Mouse (Mus musculus) hindlimb bud, embryonic 11.5 days (tissue): Measurements from ENCODE around the gene Csnk1g1.

Experiments used
- DNase-seq: peaks from one replicate; pipeline ENCODE4 v3.0.0-alpha.2; 2012; ENCODE audit warnings: low read depth, low spot score; ENCODE audit errors: extremely low spot score

Csnk1g1 gene

DNA sequence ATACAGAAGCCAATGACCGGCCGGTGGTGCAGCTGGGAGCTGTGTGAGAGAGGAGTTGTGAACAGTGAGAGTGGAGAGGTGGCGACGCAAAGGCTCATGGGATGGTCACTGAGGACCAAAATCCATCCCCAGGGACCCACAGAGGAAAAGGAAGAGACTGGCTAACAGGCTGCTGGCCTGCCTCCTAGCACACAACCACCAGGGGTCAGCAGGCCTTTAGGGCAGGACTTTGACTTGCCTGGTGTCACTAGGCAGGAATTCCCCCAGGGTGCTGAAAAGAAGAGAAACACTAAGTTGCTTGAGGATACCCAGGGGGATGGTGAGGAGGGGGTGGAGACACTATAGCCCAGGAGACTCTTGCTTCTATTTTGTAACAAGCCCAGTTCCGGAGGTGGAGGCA is 158.8 kb downstream of the Csnk1g1 start:
- DNase-seq = no peak

DNA sequence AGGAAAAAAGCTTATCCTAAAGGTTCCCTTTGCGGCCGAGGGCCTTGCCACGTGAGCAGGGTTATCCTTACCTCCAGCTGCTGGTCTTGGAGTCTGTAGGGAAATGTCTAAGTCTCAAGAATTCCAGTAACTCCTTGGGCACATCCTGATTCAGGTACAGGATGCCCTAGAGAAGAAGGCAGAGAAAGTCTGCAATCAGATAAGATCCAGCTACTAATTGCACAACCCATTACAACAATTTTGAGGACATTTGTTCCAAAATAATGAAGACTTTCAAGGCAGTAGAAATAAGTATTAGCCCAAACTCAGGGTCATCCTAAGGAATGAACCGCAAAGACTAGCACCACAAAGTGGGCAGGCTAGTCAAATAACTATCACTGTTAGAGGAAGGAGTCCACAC is 159.3 kb downstream of the Csnk1g1 start:
- DNase-seq = no peak

DNA sequence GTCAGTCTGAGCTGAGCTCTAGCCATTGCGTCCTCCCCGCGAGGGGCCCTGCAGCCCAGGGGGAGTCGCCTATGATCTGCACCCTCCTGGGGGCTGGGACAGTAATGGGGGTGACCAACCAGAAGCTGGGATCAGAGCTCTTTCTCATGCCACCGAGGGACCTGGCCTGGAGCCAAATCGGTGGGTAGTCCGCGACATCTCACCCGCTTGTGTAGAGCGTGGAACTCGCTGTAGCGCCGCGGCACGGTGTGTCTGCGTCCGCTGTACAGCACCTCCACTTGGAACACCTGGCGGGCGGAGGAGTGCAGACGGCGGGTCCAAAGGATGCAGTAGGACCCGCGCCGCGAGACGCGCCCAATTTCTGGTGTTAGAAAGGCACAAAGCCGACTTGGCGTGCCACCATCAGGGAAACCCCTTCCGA is 160.3 kb downstream of the Csnk1g1 start:
- DNase-seq = no peak

DNA sequence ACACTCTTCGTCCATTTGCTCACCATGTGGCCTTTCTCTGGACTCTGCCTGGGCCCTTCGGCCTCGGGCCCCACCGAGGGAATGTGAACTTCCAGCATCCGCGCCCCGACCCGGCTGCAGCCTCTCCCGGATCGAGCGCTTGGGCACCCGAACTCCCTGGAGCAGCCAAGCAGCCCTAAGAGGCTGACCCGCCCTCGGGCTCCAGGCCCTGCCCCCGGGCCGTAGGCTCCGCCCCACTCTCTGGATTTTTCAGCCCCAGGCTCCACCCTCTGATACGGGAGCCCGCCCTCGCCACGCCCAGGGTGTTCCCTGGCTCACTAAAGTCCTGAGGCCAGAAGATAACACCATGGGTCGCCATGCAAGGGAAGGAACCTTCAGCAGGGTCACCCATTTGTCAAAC is 160.9 kb downstream of the Csnk1g1 start, which contains the start of gene Snx22:
Snx22 (minus strand) TSS at position 137 of the 400 bp plus-strand sequence.
- no peak for DNase-seq

DNA sequence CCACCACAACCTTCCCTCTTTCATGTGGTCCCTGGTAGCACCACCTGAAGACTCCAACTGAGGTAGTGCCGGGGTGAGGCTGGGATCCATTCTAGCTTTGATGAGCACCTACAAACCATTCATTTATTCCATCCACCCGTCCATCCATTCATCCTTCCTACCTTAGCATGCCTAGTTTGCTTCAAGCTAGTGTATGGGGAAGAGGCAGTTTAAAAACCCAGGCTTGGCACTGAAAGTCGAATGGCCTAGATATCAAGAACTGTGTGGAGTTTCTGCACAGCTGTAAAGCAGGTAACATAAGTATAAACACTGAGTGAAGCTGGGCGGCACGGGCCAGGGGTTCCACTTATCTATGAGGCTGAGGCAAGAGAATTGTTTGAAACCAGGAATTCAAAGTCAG is 161.4 kb downstream of the Csnk1g1 start:
- DNase-seq = no peak

DNA sequence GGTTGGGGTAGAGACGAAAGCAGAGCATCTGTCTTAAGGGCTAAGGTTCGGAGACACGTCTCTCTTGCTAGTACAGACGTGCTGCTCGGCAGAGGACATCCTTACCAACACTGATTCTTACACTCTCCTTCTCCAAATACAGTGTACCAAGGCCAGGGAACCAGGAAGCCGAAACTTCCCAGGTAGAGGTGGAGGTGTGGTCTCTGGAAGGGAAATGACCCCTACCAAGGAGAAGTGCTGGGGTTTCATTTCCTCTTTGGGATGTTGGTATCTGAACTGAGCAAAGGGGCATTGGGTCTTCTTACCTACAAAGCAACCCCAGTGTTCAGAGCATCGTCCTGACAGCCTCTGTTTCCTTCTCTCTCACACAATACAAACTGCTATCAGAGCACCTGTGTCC is 164.0 kb downstream of the Csnk1g1 start:
- no peak for DNase-seq

DNA sequence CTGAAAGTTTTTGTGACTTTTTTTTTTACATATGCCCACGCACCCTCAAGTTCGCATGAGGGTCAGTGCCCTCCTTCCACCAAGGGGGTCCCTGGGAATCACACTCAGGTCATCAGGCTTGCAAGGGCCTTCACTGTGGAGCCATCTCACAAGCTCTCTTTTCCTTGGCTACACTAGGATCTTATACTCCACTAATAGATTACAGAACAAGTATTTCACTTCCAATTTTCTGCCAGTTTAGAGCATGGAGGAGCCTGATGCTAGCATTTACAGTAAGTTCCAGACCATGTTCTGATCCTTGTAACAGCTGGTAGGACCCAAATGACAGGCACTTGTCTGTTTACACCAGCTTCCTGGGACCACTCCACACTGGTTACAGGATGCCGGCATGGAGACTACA is 169.3 kb downstream of the Csnk1g1 start:
- DNase-seq = no peak

DNA sequence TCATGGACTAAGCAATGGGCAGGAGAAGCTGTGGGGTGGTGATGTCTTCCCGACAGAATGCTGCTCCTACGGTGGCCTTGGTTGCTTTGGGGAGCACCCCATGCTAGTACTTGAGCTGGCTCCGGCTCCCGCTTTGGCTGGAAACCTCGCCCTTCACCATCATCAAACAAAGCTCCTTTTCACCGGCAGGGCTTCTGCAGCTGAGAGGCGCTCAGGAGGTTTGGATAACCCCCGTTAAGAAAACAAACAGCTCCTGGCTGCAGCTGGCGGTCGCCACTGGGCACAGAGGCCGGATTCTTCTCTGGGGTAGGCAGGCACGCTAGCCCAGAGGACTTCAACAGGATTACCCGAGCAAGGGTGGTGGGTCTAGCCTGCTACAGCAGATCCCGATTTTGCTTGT is 169.8 kb downstream of the Csnk1g1 start:
- no peak for DNase-seq

DNA sequence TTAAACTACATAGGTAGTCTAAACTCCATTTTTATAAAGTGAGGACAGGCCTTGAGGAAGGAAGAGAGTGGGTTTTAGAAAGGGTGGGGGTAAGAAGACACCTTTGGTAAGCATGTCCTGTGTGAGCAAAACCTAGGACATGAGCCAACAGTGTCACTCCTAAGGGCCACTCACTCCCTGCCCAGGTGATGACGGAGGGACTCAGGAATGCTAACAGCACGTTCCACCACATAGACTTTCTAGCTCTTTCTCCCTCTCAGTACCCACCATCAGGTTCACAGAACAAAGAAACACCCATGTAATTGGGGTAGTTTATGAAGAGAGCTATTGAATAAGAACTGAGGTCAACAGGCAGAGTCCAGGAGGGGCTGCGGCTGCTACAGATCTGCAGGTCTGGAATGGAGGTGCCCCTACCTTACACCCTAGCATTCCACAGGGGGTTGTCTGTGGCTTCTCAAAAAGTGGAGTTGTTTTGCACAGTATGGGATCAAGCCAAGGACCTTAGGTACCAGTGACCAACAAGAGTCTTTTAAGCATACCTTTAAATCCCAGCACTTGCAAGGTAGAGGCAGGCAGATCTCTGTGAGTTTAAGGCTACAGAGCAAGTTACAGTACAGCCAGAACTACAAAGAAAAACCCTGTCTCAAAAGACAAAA is 172.2 kb downstream of the Csnk1g1 start:
- DNase-seq = no peak

DNA sequence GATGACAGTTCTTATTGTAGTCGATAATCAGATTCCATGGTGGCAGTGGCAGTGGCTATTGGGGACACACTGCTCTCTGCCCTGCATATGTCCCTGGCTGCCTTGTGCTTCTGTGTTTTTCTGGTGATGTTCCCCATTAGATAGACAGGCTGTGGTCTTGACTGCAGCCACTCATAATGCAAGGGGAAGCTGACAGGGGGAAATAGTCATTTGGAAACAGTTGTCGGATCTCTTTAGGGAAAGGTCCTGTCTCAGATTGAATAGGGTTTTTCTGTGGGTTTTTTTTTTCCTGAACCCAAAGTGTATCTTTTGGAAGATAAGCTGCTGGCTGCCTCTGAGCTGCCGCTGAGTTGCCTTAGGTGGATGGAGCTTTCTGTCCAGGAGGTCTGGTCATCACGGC is 173.3 kb downstream of the Csnk1g1 start:
- no peak for DNase-seq

DNA sequence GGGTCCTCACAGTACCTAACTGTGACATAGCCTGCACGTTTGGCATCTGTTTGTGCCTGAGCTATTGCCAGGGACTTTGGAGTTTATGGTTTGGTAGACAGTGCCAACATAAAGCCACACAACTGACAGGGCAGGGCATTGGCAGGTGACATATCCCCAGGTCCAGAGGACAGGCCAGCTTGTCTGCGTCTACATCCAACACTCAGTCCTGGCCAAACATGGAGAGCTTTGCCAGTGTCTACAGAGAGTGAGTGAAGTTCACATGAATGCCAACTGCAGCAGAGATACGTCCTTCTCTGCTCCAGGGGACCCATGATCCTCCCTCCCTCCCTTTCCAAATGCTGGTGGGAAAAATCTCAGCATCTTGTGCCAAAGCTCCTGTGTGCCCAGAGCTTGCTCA is 175.4 kb downstream of the Csnk1g1 start:
- no peak for DNase-seq

DNA sequence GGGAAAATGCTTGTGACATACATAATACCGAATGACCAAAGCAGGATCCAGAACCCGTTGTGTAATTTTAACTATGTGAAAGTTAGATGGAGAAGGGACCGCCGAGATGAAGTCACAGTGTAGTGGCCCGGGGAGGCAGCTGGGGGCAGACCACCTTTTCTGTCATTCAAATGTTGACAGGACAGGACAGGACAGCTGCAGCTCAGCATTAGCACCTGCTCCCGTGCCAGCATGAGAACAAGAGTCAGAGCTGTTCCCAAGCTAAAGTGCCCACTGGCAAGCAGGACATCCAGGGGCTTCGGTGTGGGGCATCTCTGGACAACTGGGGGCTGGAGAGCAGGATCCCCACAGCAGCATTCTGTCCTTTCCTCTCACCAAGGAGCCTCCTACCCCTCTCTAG is 178.3 kb downstream of the Csnk1g1 start:
- DNase-seq = no peak

DNA sequence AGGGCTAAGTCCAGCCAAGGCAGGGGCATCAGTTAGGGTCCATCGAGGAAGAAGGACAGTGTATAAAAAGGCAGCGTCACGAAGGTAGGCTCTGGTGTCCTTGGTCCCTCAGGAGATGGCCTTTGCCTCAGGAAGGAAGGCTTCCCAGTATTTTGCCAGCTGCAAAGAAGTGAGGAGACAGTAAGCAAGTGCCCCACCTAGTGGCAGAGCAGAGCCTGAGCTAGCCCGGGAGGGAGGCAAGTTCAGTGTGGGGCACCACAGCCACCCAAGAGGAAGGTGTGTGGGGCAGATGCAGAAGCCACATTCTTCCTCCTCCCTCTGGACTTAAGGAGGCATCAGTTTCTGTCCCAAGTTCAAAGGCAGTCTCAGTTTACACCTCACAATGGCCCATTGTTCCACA is 179.7 kb downstream of the Csnk1g1 start:
- no peak for DNase-seq

DNA sequence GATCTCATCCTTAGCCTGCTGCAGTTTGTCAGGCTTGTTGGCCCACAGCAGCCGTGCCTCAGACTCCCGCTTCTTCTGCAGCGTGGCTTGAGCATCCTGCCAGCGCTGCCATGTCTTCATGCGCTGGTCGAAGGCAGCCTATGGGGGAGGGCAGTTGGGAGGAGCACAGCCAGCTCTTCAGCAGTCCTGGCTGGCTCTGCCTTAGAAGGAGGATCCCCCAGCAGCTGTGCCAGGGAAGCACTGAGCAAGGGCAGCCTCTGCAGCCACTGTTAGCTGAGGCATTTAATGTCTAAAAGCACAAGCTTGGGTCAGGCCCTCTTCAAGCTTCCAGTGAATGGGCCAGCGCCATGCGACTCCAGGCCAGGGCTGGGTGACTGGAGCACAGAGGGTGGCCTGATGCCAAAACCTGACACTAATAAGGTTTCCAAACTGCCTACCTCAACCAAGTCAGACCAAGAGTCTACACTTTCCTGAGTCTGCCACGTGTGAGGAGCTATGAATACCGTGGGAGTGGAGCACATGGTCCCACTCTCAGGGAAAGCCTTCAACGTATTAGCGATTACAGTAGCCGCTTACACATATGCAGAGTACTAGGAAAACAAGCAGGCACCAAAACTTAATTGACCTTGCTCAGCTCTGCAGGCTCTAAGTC is 182.0 kb downstream of the Csnk1g1 start:
- DNase-seq = no peak

DNA sequence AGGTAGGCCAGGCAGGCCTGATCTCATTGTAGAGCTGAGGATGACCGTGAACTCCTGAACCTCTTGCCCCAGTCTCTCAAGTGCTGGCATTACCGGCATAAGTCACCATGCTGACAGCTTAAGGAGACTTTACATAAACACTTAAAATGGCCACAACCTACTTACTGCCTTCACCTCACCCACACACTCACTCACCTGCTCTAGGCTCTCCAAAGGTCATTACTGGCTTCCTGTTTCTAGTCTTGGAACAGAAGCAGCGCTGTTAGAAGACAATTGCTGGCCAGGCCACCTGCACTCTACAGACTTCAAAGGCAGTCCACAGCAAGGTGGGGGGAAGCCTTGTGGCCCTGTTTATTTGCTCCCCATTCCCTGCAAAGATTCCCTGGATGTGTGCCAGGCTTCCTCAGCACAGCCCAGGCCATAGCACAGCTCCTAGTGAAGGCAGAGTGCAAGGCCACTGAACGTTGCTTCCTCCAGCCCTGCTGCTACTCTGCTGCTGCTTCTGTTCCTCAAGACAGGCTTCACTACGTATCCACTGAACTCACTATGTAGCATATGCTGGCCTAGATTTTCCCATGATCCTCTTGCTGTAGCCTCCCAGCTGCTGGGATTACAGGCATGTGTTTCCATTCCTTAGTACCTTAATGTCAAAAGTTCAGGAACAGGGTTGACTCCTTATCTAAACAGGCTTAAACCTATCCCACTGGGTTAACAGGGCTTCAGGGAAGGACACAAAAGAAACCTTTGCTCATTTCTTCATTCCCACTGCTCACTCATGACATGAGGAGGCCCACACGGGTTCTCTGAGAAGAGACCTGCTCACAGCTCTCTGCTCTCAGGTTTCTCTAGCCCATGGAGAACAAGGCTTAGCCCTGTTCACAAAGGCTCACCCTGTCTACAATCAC is 182.9 kb downstream of the Csnk1g1 start:
- no peak for DNase-seq

DNA sequence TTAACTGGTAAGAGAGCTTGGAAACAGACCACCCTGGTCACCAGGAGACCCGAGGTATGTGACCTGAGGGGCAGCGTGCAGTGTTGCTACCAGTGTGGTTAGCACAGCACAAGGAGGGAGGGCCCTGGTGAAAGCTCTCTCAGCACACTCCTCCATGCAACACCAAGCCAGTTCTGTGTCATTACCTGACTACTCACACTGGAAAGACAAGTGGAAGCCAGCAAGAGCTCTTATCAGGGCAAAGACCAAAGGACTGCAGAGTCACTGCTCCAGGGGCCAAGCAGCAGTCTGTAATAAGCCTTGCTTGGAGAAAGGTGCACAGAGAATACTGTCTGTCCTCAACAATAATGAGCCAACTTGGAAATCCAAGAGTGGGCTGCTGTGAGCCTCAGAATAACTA is 183.9 kb downstream of the Csnk1g1 start:
- DNase-seq = no peak
